ENCODE assay signal across 18 mouse cellular contexts in the genomic region with DNA sequence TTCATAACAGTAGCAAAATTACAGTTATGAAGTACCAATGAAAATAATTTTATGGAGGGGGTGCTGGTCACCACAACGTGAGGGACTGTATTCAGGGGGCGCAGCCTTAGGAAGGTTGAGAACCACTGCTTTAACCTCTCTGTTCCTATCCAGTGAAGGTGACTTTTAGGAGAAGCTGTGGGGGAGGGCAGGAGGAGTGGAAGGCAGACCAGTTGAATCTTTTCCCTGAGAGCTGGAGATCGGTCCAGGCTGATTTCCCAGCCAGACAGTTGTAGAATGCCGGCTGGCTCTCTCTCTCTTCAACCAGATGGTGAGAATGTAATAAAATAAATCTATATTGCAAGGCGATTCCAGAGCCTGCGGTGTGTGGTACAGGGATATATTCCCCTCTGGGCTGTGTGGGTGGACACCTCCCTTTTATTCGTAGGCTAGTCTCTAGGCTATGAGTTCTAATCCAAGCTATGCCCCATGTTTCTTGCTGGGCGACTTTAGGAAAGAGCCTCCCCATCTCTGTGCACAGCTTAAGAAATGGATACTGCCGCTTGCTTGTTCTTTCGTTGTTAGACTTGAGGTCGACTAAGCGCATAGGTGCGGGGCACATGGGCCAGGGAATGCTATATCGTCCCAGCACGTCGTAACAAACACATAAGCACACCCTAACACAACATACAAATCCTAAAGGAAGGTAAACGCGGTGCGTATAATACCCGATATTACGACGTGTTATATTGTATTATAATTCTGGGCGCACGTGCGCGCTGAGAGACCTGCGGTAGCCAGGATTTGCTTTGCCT. TPM values are rescaled to one million over a fixed set of nuclear protein-coding genes. Genes with fewer than 3 reads are reported as not detected.
A peak's percentile ranks its signal among the peaks of the same experiment; 100 is the strongest.
DNase-seq lines count a peak whose midpoint lies in the region; ATAC-seq and TF ChIP-seq lines count a peak whose summit lies in the region.
"Had no signal": no experiment of that assay in that cellular context is flagged by ENCODE, and none has a peak within 500 bp of the region (broad histone marks: within the 10 kb centered on the region; RNA-seq: fewer than 3 reads in every experiment).

No protein-coding gene starts in this region.

- 0 out of 2 replicates have a peak, but pooled peaks cover 4% of the 10 kb centered on the region for H3K4me1 ChIP-seq in heart, postnatal 0 days (ENCODE audit: control insufficient read depth, insufficient read depth)
- no peaks in the 10 kb centered on the region for H3K4me1 ChIP-seq in heart, adult 2 months (ENCODE audit: control insufficient read depth, insufficient read depth, low read length)
- peaks cover 46% of the 10 kb centered on the region for H3K4me1 ChIP-seq in E14TG2a.4 (replicated peaks; ENCODE audit: low read depth, low read length)
- H3K4me1 ChIP-seq in limb, embryonic 10.5 days: peaks cover 73% of the 10 kb centered on the region
- H3K4me1 ChIP-seq in intestine, embryonic 16.5 days (ENCODE audit: control insufficient read depth, insufficient read depth, low read length): no peaks in the 10 kb centered on the region
- H3K4me1 ChIP-seq: forebrain, embryonic 12.5 days; hindbrain, embryonic 12.5 days had no signal

- DNase-seq in embryo, embryonic 10.5 days (ENCODE audit: low spot score): peak; percentile 50
- no peak for DNase-seq in embryo, embryonic 10 days (ENCODE audit: low spot score)
- DNase-seq in heart, postnatal 0 days (ENCODE audit: low spot score): no peak
- no peak for DNase-seq in heart, adult 2 months
- peak; percentile 65 for DNase-seq in limb, embryonic 10.5 days (ENCODE audit: low spot score)
- no peak for DNase-seq in testis, postnatal 10 days (ENCODE audit: low spot score)
- DNase-seq: adrenal gland, adult 2 months; cerebellum, adult 9-10 months; kidney, adult 11 months; layer of hippocampus, postnatal 36 days; left cerebral cortex, postnatal 4 days had no signal

- WGBS in heart, postnatal 0 days: 11% methylated on average over 27 of the region's 27 CpGs
- 14% methylated on average over 27 of the region's 27 CpGs for WGBS in heart, adult 2 months
- WGBS in limb, embryonic 10.5 days: 2% methylated on average over 27 of the region's 27 CpGs
- WGBS in intestine, embryonic 16.5 days: 2% methylated on average over 27 of the region's 27 CpGs

- H3K36me3 ChIP-seq in heart, postnatal 0 days (replicated peaks; ENCODE audit: control insufficient read depth, insufficient read depth, low read length): no peaks in the 10 kb centered on the region
- no peaks in the 10 kb centered on the region for H3K36me3 ChIP-seq in heart, adult 2 months (ENCODE audit: control insufficient read depth, insufficient read depth, low read length)
- H3K36me3 ChIP-seq in E14TG2a.4 (ENCODE audit: insufficient read depth, low read length): no peaks in the 10 kb centered on the region
- peaks cover 9% of the 10 kb centered on the region for H3K36me3 ChIP-seq in limb, embryonic 10.5 days
- no peaks in the 10 kb centered on the region for H3K36me3 ChIP-seq in intestine, embryonic 16.5 days (ENCODE audit: control insufficient read depth, insufficient read depth, low read length)
- H3K36me3 ChIP-seq: forebrain, embryonic 12.5 days; hindbrain, embryonic 12.5 days had no signal

- H3K4me3 ChIP-seq in heart, postnatal 0 days (ENCODE audit: low read depth, low read length): peak overlapping the region; percentile 51
- H3K4me3 ChIP-seq in heart, adult 2 months: no peak overlapping the region
- peak overlapping the region; percentile 17; the same call in 1 of the 2 replicates for H3K4me3 ChIP-seq in E14TG2a.4 (replicated peaks; ENCODE audit: low read length)
- peak overlapping the region; percentile 69 for H3K4me3 ChIP-seq in limb, embryonic 10.5 days
- no peak overlapping the region for H3K4me3 ChIP-seq in intestine, embryonic 16.5 days (ENCODE audit: low read length)
- H3K4me3 ChIP-seq: forebrain, embryonic 12.5 days; hindbrain, embryonic 12.5 days had no signal

- peak overlapping the region; percentile 75 for H3K4me2 ChIP-seq in heart, postnatal 0 days (ENCODE audit: low read depth, low read length)
- H3K4me2 ChIP-seq in intestine, embryonic 16.5 days (ENCODE audit: low read depth, low read length): no peak overlapping the region
- H3K4me2 ChIP-seq: forebrain, embryonic 12.5 days; hindbrain, embryonic 12.5 days had no signal

- intact Hi-C loops in heart, adult 2 months (cut with DNase I): no loop called here

- H3K79me2 ChIP-seq in heart, adult 2 months (replicated peaks; ENCODE audit: control insufficient read depth, insufficient read depth, low read length): no peaks in the 10 kb centered on the region

- H3K27ac ChIP-seq in heart, postnatal 0 days (ENCODE audit: low read depth): peak overlapping the region; percentile 61
- H3K27ac ChIP-seq in heart, adult 2 months: no peak overlapping the region; the same call in 1 of the 2 replicates
- peak overlapping the region; percentile 98 for H3K27ac ChIP-seq in limb, embryonic 10.5 days
- no peak overlapping the region for H3K27ac ChIP-seq in intestine, embryonic 16.5 days (ENCODE audit: low read length)
- H3K27ac ChIP-seq: forebrain, embryonic 12.5 days; hindbrain, embryonic 12.5 days; macrophage had no signal

- no peak for TF ChIP-seq EP300 in heart, postnatal 0 days (IDR thresholded peaks at IDR 0.05; ENCODE audit: low read depth)
- no peak for TF ChIP-seq EP300 in heart, adult 2 months (IDR thresholded peaks at IDR 0.05; ENCODE audit: insufficient read depth, low read depth, low read length)

- TF ChIP-seq CTCF in heart, postnatal 0 days (IDR thresholded peaks at IDR 0.05; ENCODE audit: low read depth): no peak
- no peak for TF ChIP-seq CTCF in heart, adult 2 months (IDR thresholded peaks at IDR 0.05)
- no peak for TF ChIP-seq CTCF in E14TG2a.4 (conservative IDR thresholded peaks at IDR 0.05; ENCODE audit: low read length)

- TF ChIP-seq POLR2A in heart, adult 2 months (IDR thresholded peaks at IDR 0.05; ENCODE audit: insufficient read depth, low read depth, low read length): no peak

- ATAC-seq in heart, postnatal 0 days (ENCODE audit: insufficient read depth, low read depth): no peak
- ATAC-seq in intestine, embryonic 16.5 days: no peak

- H3K9ac ChIP-seq in heart, postnatal 0 days (replicated peaks; ENCODE audit: low read depth, low read length): 0 out of 2 replicates have a peak overlapping the region, but pooled peaks have one; percentile 56
- no peak overlapping the region for H3K9ac ChIP-seq in heart, adult 2 months (ENCODE audit: low read depth, low read length)
- no peak overlapping the region for H3K9ac ChIP-seq in intestine, embryonic 16.5 days (ENCODE audit: low read depth, low read length)
- H3K9ac ChIP-seq: forebrain, embryonic 12.5 days; hindbrain, embryonic 12.5 days had no signal

- no peaks in the 10 kb centered on the region for H3K9me3 ChIP-seq in heart, postnatal 0 days (replicated peaks; ENCODE audit: control insufficient read depth, low read length)
- no peaks in the 10 kb centered on the region for H3K9me3 ChIP-seq in E14TG2a.4 (ENCODE audit: low read length)
- no peaks in the 10 kb centered on the region for H3K9me3 ChIP-seq in limb, embryonic 10.5 days (replicated peaks)
- H3K9me3 ChIP-seq in intestine, embryonic 16.5 days (ENCODE audit: control insufficient read depth, low read length): no peaks in the 10 kb centered on the region
- H3K9me3 ChIP-seq: forebrain, embryonic 12.5 days; hindbrain, embryonic 12.5 days had no signal

- H3K27me3 ChIP-seq in heart, postnatal 0 days (ENCODE audit: control insufficient read depth, insufficient read depth, low read length): peaks cover 96% of the 10 kb centered on the region
- H3K27me3 ChIP-seq in heart, adult 2 months (ENCODE audit: control insufficient read depth, insufficient read depth, low read length): peaks cover 11% of the 10 kb centered on the region
- peaks cover 100% of the 10 kb centered on the region for H3K27me3 ChIP-seq in E14TG2a.4 (ENCODE audit: insufficient read depth, low read length)
- peaks cover 100% of the 10 kb centered on the region for H3K27me3 ChIP-seq in limb, embryonic 10.5 days (ENCODE audit: low read depth, poor library complexity, severe bottlenecking)
- H3K27me3 ChIP-seq in intestine, embryonic 16.5 days (replicated peaks; ENCODE audit: control insufficient read depth, insufficient read depth, low read length): peaks cover 100% of the 10 kb centered on the region

RNA-seq across cellular contexts. Expression of gene Tbx5, which starts 29.7 kb away (rescaled TPM):
- 17.3 and 22.8 TPM in 2 replicates for total RNA-seq in heart, postnatal 0 days (2014; rRNA removed; ENCODE audit: low replicate concordance)
- polyA plus RNA-seq in heart, postnatal 0 days (2015; fragmentation: Nextera tagmentation; extraction: Ambion mirVana): 29.2 and 31.1 TPM in 2 replicates
- total RNA-seq in heart, adult 2 months (2021): 10 to 100 TPM; 22.6 to 36.9 TPM
- polyA plus RNA-seq in heart, adult 2 months (2012; rRNA removed): 26.5 and 27.0 TPM in 2 replicates
- 35.6 and 39.1 TPM in 2 replicates for polyA plus RNA-seq in limb, embryonic 10.5 days (2016; fragmentation: Nextera tagmentation; extraction: Ambion mirVana)
- polyA plus RNA-seq in intestine, embryonic 16.5 days (2015; fragmentation: Nextera tagmentation; extraction: Ambion mirVana): not detected in 2 replicates
- total RNA-seq: layer of hippocampus, postnatal 36 days; left cerebral cortex, postnatal 4 days; neutrophil, adult 5-6 weeks had no signal
- polyA plus RNA-seq: large intestine, adult 2 months; macrophage had no signal

Comparison
In these comparisons a context has a peak if more than half of its experiments do, and no peak if none do; other contexts are left out.
1. DNase-seq: peak in embryo, embryonic 10.5 days (single experiment) and limb, embryonic 10.5 days (single experiment); none in embryo, embryonic 10 days (single experiment), heart, postnatal 0 days (single experiment), heart, adult 2 months (0 of 2) and testis, postnatal 10 days (single experiment).
2. H3K27ac ChIP-seq: peak in heart, postnatal 0 days (single experiment) and limb, embryonic 10.5 days (single experiment); none in heart, adult 2 months (single experiment) and intestine, embryonic 16.5 days (single experiment).
3. H3K4me3 ChIP-seq: peak in heart, postnatal 0 days (single experiment), E14TG2a.4 (single experiment) and limb, embryonic 10.5 days (single experiment); none in heart, adult 2 months (single experiment) and intestine, embryonic 16.5 days (single experiment).
4. RNA of gene Tbx5, which starts 29.7 kb away (polyA plus RNA-seq): 35.6 to 39.1 TPM in limb, embryonic 10.5 days, 29.2 to 31.1 TPM in heart, postnatal 0 days and 26.5 to 27.0 TPM in heart, adult 2 months; not detected in intestine, embryonic 16.5 days; every median in the first group is over 10 times any median in the second.